Mouse (Mus musculus): ENCODE results near the gene Olfr1396.

Gene Olfr1396

GRCm38 (mm10) chr11:49114774-49115173 lies at the start of gene Olfr1396:
Gene Olfr1396, minus strand, starts transcription at chr11:49114874.
- no peak for DNase-seq (ENCODE audit: extremely low read depth, low read depth)

- DNase-seq (ENCODE audit: extremely low read depth, low read depth) = no peak
Measured at GRCm38 (mm10) chr11:49156821-49157814, 42.4 kb upstream of the Olfr1396 start.

GRCm38 (mm10) chr11:49154077-49154476 lies 39.4 kb upstream of the Olfr1396 start, which contains the start of gene Olfr1394:
Gene Olfr1394, plus strand, starts transcription at chr11:49154377.
- DNase-seq (ENCODE audit: extremely low read depth, low read depth) = no peak

- no peak for DNase-seq (ENCODE audit: extremely low read depth, low read depth)
Measured at GRCm38 (mm10) chr11:49141974-49142373, 27.3 kb upstream of the Olfr1396 start, which contains the start of gene Olfr1395. Gene Olfr1395, plus strand, starts transcription at chr11:49142274.

GRCm38 (mm10) chr11:49124169-49124568 lies 9.5 kb upstream of the Olfr1396 start:
- DNase-seq (ENCODE audit: extremely low read depth, low read depth) = no peak

- no peak for DNase-seq (ENCODE audit: extremely low read depth, low read depth)
Measured at GRCm38 (mm10) chr11:49119635-49120034, 5.0 kb upstream of the Olfr1396 start.

- no peak for DNase-seq (ENCODE audit: extremely low read depth, low read depth)
Measured at GRCm38 (mm10) chr11:49114158-49114557, 516 bp downstream of the Olfr1396 start.

- no peak for DNase-seq (ENCODE audit: extremely low read depth, low read depth)
Measured at GRCm38 (mm10) chr11:49112624-49113219, 2.0 kb downstream of the Olfr1396 start.

DNA sequence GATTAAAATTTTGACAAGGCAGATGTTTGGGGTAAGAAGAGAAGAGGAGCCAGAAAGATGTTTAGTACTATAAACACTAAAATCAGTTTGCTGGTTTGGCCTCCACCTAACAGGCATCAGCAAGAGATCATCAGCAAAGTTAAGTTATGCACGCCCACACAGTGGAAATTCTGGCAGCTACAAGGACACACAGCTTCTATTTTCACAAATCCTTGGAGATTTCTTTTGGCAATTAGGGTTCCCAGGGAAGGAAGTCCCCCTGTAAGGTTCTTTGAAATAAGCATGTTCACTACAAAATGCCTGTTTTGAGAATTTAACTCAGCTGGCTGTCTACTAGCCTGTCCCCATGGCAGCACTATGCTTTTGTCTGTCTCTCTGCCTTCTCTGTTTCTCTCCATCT lies 3.7 kb downstream of the Olfr1396 start:
- DNase-seq (ENCODE audit: extremely low read depth, low read depth) = no peak

- DNase-seq (ENCODE audit: extremely low read depth, low read depth) = no peak
Measured at GRCm38 (mm10) chr11:49108833-49109232, 5.8 kb downstream of the Olfr1396 start.

DNA sequence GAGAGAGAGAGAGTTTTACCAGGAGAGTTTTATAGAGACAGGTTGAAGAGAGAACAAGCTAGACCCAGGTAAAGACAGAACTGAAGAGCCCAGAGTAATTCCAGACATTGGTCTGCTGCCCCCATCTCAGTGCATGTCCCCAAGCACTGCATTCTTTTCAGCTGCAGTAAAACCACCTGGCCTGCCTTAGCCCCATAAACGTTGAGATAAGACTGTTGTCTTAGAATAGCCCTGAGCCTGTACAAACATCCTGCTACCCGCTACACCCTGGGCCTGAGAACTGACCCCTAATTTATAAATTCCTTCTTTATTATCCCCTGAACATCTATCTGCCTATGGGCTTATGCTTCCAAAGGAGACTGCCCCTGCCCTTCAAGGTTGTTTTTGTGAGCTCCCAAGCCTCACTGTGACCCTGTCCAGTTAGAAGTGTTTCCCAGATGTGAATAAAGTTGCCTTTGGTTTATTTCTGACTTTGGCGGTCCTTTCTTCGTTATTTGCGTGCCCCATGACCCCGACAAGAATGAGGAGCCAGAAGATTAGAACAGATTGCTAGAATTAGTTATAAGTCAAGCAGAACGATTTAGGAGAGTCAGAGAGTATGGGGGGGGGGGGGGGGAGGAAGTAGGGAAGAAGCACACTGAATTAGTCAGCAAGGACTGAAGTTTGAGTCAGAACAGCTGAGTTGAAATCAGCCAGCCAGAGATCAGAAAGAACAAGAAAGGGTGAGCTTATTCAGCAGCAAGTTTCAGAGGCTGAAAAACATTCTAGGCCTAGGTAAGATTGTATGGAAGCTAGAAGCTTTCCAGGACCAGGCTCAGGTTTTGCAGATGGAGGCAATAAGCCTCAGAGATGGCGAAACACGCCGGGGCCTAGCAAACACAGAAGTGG lies 6.8 kb downstream of the Olfr1396 start:
- DNase-seq (ENCODE audit: extremely low read depth, low read depth) = no peak

DNA sequence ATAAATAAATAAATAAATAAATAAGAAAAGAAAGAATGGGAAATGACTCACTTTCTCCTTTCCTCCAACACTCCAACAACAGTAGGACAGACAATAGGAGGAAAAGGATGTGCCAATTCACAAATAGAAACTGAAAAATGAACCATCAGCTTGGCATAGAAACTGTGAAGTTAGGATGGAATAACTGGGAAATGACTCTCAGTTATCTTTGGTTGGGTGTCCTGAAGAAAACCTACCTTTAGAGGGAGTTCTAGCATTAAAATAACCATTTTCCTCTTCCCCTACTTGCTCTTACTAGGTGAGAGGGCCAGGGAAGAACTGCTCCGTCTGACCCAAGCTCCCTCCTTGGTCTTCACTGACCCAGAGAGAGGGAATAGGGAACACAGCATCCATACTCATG lies 8.9 kb downstream of the Olfr1396 start:
- DNase-seq (ENCODE audit: extremely low read depth, low read depth) = no peak

- peak; percentile 50 for DNase-seq (ENCODE audit: extremely low read depth, low read depth)
Measured at GRCm38 (mm10) chr11:49103047-49103693, 11.5 kb downstream of the Olfr1396 start.

DNA sequence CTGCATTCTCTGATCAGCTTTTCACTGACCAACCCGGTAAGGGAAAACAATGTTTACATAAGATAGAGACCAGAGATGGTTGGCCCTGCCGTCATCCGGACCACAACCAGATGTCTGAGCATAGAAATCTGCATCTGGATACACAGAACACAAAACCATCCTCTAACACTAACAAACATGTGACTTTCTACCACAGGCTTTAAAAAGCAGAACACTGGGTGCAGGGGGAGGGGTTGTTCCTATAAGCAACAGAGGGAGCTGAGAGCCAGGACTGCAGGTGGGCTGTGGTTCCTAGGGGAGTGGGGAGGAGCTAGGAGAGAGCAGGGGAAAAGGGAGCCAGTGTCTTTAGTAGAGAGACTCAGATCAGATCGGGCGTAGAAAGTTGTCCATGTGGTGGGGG lies 13.2 kb downstream of the Olfr1396 start:
- DNase-seq (ENCODE audit: extremely low read depth, low read depth) = no peak

GRCm38 (mm10) chr11:49100409-49100808 lies 14.3 kb downstream of the Olfr1396 start:
- no peak for DNase-seq (ENCODE audit: extremely low read depth, low read depth)

- no peak for DNase-seq (ENCODE audit: extremely low read depth, low read depth)
Measured at GRCm38 (mm10) chr11:49095367-49095766, 19.3 kb downstream of the Olfr1396 start.

DNA sequence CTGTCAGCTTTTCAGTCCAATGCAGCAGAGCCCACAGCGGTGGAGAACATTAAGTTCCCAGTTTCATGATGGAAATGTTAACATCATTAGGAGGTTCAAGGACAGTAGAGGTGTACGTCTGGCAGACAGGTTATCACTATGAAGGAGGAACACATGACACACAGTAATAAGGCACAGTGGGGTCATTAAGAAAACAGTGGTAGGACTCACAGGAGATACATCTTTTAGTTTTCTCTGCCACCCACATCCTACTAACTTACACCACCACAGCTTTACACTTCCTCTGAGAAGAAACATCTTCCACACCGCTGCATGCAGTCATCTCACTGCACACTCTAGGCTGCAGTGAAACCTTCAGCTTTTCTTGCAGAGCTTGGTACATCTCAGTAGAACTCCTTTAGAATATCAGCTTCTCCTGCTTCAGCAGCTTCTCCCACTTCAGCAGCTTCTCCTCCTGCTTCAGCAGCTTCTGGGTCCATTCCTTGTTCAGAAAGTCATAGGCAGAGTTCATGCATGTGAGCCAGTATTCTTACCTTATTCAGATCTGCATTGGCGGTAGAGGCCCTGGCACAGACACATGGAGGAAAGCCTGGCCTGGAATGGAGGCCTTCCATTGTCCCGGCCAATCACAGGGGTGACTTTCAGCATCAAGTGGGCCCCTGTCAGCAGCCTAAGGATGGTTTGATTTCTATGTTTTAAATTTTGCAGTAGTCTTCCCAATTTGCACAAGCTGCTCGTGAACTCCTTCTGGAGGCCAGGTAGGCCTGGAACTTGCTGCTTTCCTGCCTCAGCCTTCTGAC lies 20.6 kb downstream of the Olfr1396 start:
- no peak for DNase-seq (ENCODE audit: extremely low read depth, low read depth)

DNA sequence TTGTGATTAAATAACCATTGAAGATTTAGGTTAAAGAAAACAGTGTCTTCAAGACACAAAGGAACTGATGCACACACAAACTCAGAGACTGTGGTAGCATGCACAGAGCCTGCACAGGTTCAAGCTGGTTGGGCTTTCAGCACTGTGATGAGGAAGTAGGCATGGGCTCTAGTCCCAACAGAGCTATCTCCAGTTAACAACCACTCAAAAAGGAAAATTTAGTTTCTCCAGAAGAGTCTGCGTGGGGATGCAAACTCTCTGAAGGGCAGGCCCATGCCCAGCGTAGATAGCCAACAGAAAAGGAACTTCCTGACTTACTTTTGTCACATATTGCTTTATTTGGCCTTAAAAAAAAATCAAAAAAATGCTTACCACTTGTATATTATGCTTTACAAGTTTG lies 21.9 kb downstream of the Olfr1396 start:
- DNase-seq (ENCODE audit: extremely low read depth, low read depth) = peak; percentile 72

DNA sequence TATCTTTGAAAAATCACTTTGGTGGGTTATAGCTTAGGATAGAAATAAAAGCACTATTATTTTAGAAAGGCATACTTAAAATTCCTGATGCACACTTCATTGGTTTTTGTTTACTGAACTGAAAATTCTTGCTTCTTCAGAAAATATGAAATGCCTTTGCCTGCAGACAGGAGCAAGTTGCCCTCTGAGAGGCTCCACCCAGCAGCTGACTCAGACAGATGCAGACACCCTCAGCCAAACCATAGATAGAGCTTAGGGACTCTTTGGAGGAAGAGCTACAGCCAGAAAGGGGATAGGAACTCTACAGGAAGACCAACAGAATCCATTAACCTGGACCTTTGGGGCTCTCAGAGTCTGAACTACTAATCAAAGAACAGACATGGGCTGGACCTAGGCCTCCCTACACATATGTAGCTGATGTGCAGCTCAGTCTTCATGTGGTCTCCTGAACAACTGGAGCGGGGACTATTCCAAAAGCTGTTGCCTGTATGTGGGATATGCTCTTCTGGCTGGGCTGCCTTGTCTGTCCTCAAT lies 22.6 kb downstream of the Olfr1396 start:
- no peak for DNase-seq (ENCODE audit: extremely low read depth, low read depth)

- DNase-seq (ENCODE audit: extremely low read depth, low read depth) = no peak
Measured at GRCm38 (mm10) chr11:49091171-49091570, 23.5 kb downstream of the Olfr1396 start.

All from MEL-GATA-1-ER (cell line).